Mouse (Mus musculus): Measurements from ENCODE around the gene Crygc.
A peak's percentile ranks its signal among the peaks of the same experiment; 100 is the strongest.

The Crygc gene

GRCm38 (mm10) chr1:65073589-65073988 lies at the start of gene Crygc:
Gene Crygc, minus strand, starts transcription at chr1:65073689.
- no peak for DNase-seq (ENCODE audit: low spot score)

GRCm38 (mm10) chr1:65122574-65123372 lies 49.3 kb upstream of the Crygc start, which contains the start of gene D630023F18Rik:
Gene D630023F18Rik, minus strand, starts transcription at chr1:65123214.
- no peak for DNase-seq (ENCODE audit: low spot score)

- no peak for DNase-seq (ENCODE audit: low spot score)
Observed at GRCm38 (mm10) chr1:65119438-65119837, 45.9 kb upstream of the Crygc start, which contains the start of gene Gm28845. Gene Gm28845, minus strand, starts transcription at chr1:65119558.

- DNase-seq (ENCODE audit: low spot score), result no peak
Observed at GRCm38 (mm10) chr1:65118150-65118913, 44.8 kb upstream of the Crygc start.

- no peak for DNase-seq (ENCODE audit: low spot score)
Observed at GRCm38 (mm10) chr1:65113536-65114172, 40.2 kb upstream of the Crygc start.

- DNase-seq (ENCODE audit: low spot score), result no peak
Observed at GRCm38 (mm10) chr1:65112807-65113196, 39.3 kb upstream of the Crygc start.

GRCm38 (mm10) chr1:65112031-65112806 lies 38.7 kb upstream of the Crygc start:
- peak; percentile 74 for DNase-seq (ENCODE audit: low spot score)

GRCm38 (mm10) chr1:65109756-65110435 lies 36.4 kb upstream of the Crygc start:
- no peak for DNase-seq (ENCODE audit: low spot score)

- DNase-seq (ENCODE audit: low spot score), result no peak
Observed at GRCm38 (mm10) chr1:65109196-65109595, 35.7 kb upstream of the Crygc start.

GRCm38 (mm10) chr1:65107654-65108279 lies 34.3 kb upstream of the Crygc start:
- DNase-seq (ENCODE audit: low spot score), result no peak

GRCm38 (mm10) chr1:65103273-65103672 lies 29.8 kb upstream of the Crygc start, which contains the start of gene Cryga:
Gene Cryga, minus strand, starts transcription at chr1:65103373.
- DNase-seq (ENCODE audit: low spot score), result no peak

- no peak for DNase-seq (ENCODE audit: low spot score)
Observed at GRCm38 (mm10) chr1:65096953-65097352, 23.5 kb upstream of the Crygc start.

- DNase-seq (ENCODE audit: low spot score), result no peak
Observed at GRCm38 (mm10) chr1:65091566-65091965, 18.1 kb upstream of the Crygc start.

- DNase-seq (ENCODE audit: low spot score), result no peak
Observed at GRCm38 (mm10) chr1:65090370-65090769, 16.9 kb upstream of the Crygc start.

- no peak for DNase-seq (ENCODE audit: low spot score)
Observed at GRCm38 (mm10) chr1:65088567-65089356, 15.3 kb upstream of the Crygc start.

- DNase-seq (ENCODE audit: low spot score), result no peak
Observed at GRCm38 (mm10) chr1:65082188-65082587, 8.7 kb upstream of the Crygc start, which contains the start of gene Crygb. Gene Crygb, minus strand, starts transcription at chr1:65082288.

GRCm38 (mm10) chr1:65075607-65076006 lies 2.1 kb upstream of the Crygc start:
- DNase-seq (ENCODE audit: low spot score), result no peak

- no peak for DNase-seq (ENCODE audit: low spot score)
Observed at GRCm38 (mm10) chr1:65067842-65068241, 5.6 kb downstream of the Crygc start.

- DNase-seq (ENCODE audit: low spot score), result no peak
Observed at GRCm38 (mm10) chr1:65064201-65064600, 9.3 kb downstream of the Crygc start.

GRCm38 (mm10) chr1:65063352-65063751 lies 10.1 kb downstream of the Crygc start, which contains the start of gene Crygd:
Gene Crygd, minus strand, starts transcription at chr1:65063452.
- no peak for DNase-seq (ENCODE audit: low spot score)

All from c-Kit-positive CD71-positive TER-119-positive erythroid progenitor cells, embryonic 14.5 days (primary cell).